Mouse (Mus musculus) hindbrain, embryonic 12.5 days (tissue): ENCODE data around the gene Bzw2. TPM values are rescaled to one million over a fixed set of nuclear protein-coding genes. Genes with fewer than 3 reads are reported as not detected.
A peak's percentile ranks its signal among the peaks of the same experiment; 100 is the strongest.
"Not testable (repeated sequence)": the region's sequence is repeated elsewhere in the genome, so short reads cannot be mapped to it uniquely, and the experiment has no call there.

Experiments used
- ATAC-seq: fragments of 200-750 bp; cut with Nextera tagmentation; 2 replicates; pipeline ENCODE4 v1.8.0; 2017; ENCODE audit warnings: moderate TSS enrichment; ENCODE audit not compliant: low FRiP score
- H3K27ac ChIP-seq: fragments of 300-500 bp; sonication (generic); 2 replicates; pipeline ENCODE4 v1.5.1; 2016; ENCODE audit warnings: mild to moderate bottlenecking
- H3K27me3 ChIP-seq: fragments of 300-500 bp; sonication (generic); 2 replicates; pipeline ENCODE4 v1.6.1; 2016; ENCODE audit warnings: mild to moderate bottlenecking
- H3K36me3 ChIP-seq: fragments of 300-500 bp; sonication (generic); 2 replicates; pipeline ENCODE4 v1.6.1; 2016; ENCODE audit warnings: mild to moderate bottlenecking
- H3K4me1 ChIP-seq: fragments of 300-500 bp; sonication (generic); 2 replicates; pipeline ENCODE4 v1.6.1; 2016
- H3K4me2 ChIP-seq: fragments of 300-500 bp; sonication (generic); replicated peaks from 2 replicates; pipeline ENCODE4 v1.6.1; 2016; ENCODE audit warnings: mild to moderate bottlenecking
- H3K4me3 ChIP-seq: fragments of 300-500 bp; sonication (generic); 2 replicates; pipeline ENCODE4 v1.5.1; 2016; ENCODE audit warnings: mild to moderate bottlenecking
- H3K9ac ChIP-seq: fragments of 300-500 bp; sonication (generic); 2 replicates; pipeline ENCODE4 v1.6.1; 2016; ENCODE audit warnings: mild to moderate bottlenecking, moderate library complexity
- H3K9me3 ChIP-seq: fragments of 300-500 bp; sonication (generic); replicated peaks from 2 replicates; pipeline ENCODE4 v1.6.1; 2016; ENCODE audit warnings: mild to moderate bottlenecking
- WGBS: fragments of 180-500 bp; shearing (Covaris S2); methylation state at CpG from one replicate; pipeline ENCODE4 v1.1.7; 2016; 5-methylcytosine and 5-hydroxymethylcytosine counted together
- polyA plus RNA-seq: library from polyadenylated mRNA; unstranded; fragments of >200 nt; fragmentation: Nextera tagmentation; extraction: Ambion mirVana; gene quantifications from 2 replicates; pipeline ENCODE4 v1.2.1, GENCODE M21; 2016

Gene Bzw2
- 314 and 322 TPM in 2 replicates for polyA plus RNA-seq

DNA sequence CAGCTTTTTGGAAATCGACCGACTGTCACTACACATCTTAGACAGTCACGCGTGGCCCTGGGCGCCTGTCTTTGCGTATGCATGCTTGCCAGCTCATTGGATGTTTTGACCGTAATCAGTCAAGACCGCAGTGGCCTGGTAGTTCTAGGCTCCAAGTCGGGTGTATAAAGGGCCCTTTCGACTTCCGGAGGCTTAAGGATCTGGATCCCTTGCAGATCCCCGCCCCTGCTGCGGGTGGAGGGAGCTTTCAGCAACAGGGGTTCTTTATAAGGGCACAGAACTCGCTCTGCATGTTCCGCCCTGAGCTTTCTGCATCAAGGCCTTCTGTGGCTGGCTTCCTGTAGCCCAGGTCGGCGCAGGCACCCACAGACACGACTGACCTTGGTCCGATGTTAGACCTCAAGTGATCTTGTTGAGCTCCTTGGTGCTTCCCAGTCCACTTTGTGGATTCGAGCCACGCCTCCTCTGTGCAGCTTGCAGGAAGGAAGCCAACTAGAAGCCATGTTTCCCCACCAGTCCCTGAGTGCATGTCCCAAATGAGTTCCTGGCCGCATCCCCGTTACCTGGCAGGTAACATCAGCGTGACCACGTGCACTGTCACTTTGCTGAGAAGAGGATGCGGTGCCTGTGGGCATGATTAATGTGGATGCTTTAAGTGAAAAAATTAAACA lies at the start of gene Bzw2:
Gene Bzw2, minus strand, starts transcription at position 443 of the 671 bp plus-strand sequence.
- 3% methylated on average over 26 of the region's 26 CpGs for WGBS
- Histone ChIP-seq H3K27ac (peak within 1 kb of the TSS; percentile 92), H3K4me3 (peak within 1 kb of the TSS; percentile 91), H3K9ac (peak within 1 kb of the TSS; percentile 91), H3K27me3 (no peaks in the 10 kb centered on the region), H3K36me3 (no peaks in the 10 kb centered on the region), H3K9me3 (no peaks in the 10 kb centered on the region), H3K4me1 (peaks cover 22% of the 10 kb centered on the region), H3K4me2 (peak within 1 kb of the TSS; percentile 70)
- peak; percentile 23 for ATAC-seq

DNA sequence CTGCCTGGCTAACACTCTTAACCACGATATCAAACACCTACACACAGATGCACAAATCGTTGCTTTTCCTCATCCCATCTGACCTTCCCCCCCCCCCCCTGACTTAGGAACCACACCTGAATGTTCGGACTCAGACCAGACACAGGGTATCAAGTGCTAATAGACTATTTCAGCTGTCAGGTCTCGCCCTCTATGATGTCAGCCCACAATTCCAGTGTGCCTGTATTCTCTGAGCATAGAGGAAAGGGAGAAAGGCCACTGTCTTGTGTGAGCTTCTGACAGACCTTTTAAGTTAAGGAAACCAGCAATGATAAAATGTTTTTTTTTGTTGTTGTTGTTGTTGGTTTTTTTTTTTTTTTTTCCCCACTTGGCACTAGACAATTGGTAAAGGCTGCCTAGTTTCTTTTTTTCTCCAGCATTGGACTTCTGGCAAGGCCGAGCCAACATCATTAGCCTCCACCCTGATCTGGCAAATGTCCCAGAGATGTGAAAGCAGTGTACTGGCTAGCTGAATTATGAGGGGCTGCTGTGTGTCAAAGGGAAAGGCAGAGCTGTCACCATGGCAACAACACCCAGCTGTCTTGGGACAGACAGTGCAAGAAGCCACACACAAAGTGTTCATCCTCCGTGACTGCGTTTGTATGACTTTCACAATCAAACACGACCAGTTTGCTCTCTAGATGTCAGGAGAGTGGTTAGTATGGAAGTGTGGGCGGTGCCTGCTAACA lies 49.4 kb upstream of the Bzw2 start:
- WGBS: 47% methylated on average over 9 of the region's 9 CpGs
- no peaks in the 10 kb centered on the region for H3K27me3 ChIP-seq
- H3K4me3 ChIP-seq: no peak overlapping the region
- peaks cover 10% of the 10 kb centered on the region for H3K4me1 ChIP-seq
- ATAC-seq: peak; percentile 97
- H3K36me3 ChIP-seq: no peaks in the 10 kb centered on the region
- H3K9me3 ChIP-seq: no peaks in the 10 kb centered on the region
- no peak overlapping the region for H3K9ac ChIP-seq
- H3K27ac ChIP-seq: peak overlapping the region; percentile 70
- H3K4me2 ChIP-seq: peak overlapping the region; percentile 40

GRCm38 (mm10) chr12:36205579-36206119 lies 47.8 kb upstream of the Bzw2 start:
- not testable (repeated sequence) for ATAC-seq, H3K27ac ChIP-seq, H3K9me3 ChIP-seq, H3K36me3 ChIP-seq, H3K4me1 ChIP-seq, H3K9ac ChIP-seq, H3K27me3 ChIP-seq, H3K4me2 ChIP-seq, H3K4me3 ChIP-seq
- 49% methylated on average over 5 of the region's 5 CpGs for WGBS

GRCm38 (mm10) chr12:36194976-36195375 lies 37.1 kb upstream of the Bzw2 start:
- no peak overlapping the region for H3K4me2 ChIP-seq
- ATAC-seq: no peak
- H3K36me3 ChIP-seq: peaks cover 73% of the 10 kb centered on the region
- no peaks in the 10 kb centered on the region for H3K27me3 ChIP-seq
- H3K4me1 ChIP-seq: no peaks in the 10 kb centered on the region
- no peak overlapping the region for H3K27ac ChIP-seq
- no peak overlapping the region for H3K4me3 ChIP-seq
- H3K9ac ChIP-seq: no peak overlapping the region
- 93% methylated on average over 7 of the region's 7 CpGs for WGBS
- H3K9me3 ChIP-seq: peaks cover 14% of the 10 kb centered on the region; the same call in 1 of the 2 replicates

DNA sequence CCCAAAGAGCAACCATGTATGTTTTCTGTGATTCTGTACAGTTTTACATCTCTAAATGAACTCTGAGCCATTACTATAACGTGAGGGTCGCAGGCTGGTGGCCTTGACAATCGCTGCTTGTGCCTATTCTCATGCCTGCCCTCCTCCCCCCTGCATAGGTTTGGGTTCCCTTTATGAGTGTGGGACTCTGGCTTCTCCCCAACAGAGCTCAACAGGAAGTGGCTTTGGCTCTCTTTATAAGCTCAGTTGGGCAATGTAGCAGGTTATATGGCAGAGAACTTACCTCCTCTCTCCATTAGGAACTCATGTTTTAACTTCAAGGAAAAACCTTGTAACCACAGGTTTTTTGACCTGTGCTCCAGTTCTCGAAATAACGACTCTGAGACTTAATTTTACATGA lies 32.5 kb upstream of the Bzw2 start:
- H3K27ac ChIP-seq: no peak overlapping the region
- no peaks in the 10 kb centered on the region for H3K9me3 ChIP-seq
- no peak overlapping the region for H3K9ac ChIP-seq
- no peak for ATAC-seq
- peaks cover 70% of the 10 kb centered on the region for H3K36me3 ChIP-seq
- no peaks in the 10 kb centered on the region for H3K27me3 ChIP-seq
- H3K4me2 ChIP-seq: no peak overlapping the region
- no peak overlapping the region for H3K4me3 ChIP-seq
- no peaks in the 10 kb centered on the region for H3K4me1 ChIP-seq
- 94% methylated on average over 5 of the region's 5 CpGs for WGBS

- WGBS: 95% methylated on average over 3 of the region's 3 CpGs
- H3K36me3 ChIP-seq: peaks cover 62% of the 10 kb centered on the region
- no peaks in the 10 kb centered on the region for H3K4me1 ChIP-seq
- H3K9me3 ChIP-seq: no peaks in the 10 kb centered on the region
- H3K9ac ChIP-seq: no peak overlapping the region
- H3K4me3 ChIP-seq: no peak overlapping the region
- no peaks in the 10 kb centered on the region for H3K27me3 ChIP-seq
- no peak overlapping the region for H3K27ac ChIP-seq
- ATAC-seq: no peak
- H3K4me2 ChIP-seq: no peak overlapping the region
These were observed 31.7 kb upstream of the Bzw2 start for GRCm38 (mm10) chr12:36189610-36190009.

DNA sequence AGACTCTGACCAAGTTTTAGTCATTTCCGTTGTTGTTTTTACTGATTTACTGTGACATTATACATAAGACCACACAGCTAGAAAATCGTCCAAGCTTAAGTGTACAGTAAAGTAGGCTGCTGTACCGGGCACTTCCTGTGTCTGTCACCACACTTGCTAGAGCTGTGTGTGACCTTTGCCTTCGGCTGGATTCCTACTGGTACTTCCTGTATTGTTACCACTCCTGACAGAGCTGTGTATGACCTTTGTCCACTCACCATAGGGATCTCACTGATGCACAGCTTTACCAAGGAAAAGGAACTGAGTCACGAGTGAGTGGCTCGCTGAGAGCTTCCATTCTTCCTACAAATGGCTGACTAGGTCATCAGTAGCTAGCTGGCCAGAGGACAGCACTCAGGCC lies 29.2 kb upstream of the Bzw2 start:
- H3K27me3 ChIP-seq: no peaks in the 10 kb centered on the region
- no peaks in the 10 kb centered on the region for H3K4me1 ChIP-seq
- H3K4me3 ChIP-seq: no peak overlapping the region
- H3K4me2 ChIP-seq: no peak overlapping the region
- no peak overlapping the region for H3K27ac ChIP-seq
- WGBS: 74% methylated on average over 6 of the region's 6 CpGs
- H3K9me3 ChIP-seq: no peaks in the 10 kb centered on the region
- no peak for ATAC-seq
- no peak overlapping the region for H3K9ac ChIP-seq
- peaks cover 67% of the 10 kb centered on the region for H3K36me3 ChIP-seq

DNA sequence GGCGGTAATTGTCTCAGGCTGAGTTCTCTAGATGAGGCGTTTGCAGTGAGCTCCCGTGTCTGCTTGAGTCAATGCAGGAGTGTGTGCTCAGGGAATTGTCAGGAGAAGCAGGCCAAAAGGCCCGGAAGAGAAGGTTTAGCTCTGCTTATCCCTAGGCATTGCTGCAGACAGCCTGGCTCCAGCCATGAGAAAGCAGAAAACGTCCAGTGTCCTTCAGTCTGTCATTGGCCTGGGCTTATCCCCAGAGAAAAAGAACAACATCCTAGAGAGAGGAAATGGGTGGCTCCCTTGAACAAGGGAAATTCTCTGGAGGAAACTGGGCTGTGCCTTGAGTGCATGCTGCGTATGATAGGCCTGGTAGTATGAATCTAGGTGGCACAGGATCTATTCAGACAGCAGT lies 24.7 kb upstream of the Bzw2 start:
- no peak for ATAC-seq
- H3K27me3 ChIP-seq: no peaks in the 10 kb centered on the region
- no peak overlapping the region for H3K4me3 ChIP-seq
- H3K36me3 ChIP-seq: peaks cover 47% of the 10 kb centered on the region
- H3K4me1 ChIP-seq: no peaks in the 10 kb centered on the region
- H3K4me2 ChIP-seq: no peak overlapping the region
- no peaks in the 10 kb centered on the region for H3K9me3 ChIP-seq
- H3K27ac ChIP-seq: no peak overlapping the region
- H3K9ac ChIP-seq: no peak overlapping the region
- WGBS: 77% methylated on average over 6 of the region's 6 CpGs

GRCm38 (mm10) chr12:36177227-36177626 lies 19.3 kb upstream of the Bzw2 start:
- Histone ChIP-seq H3K4me3 (no peak overlapping the region), H3K4me2 (no peak overlapping the region), H3K9me3 (no peaks in the 10 kb centered on the region), H3K36me3 (peaks cover 59% of the 10 kb centered on the region), H3K4me1 (no peaks in the 10 kb centered on the region), H3K27ac (no peak overlapping the region), H3K27me3 (no peaks in the 10 kb centered on the region), H3K9ac (no peak overlapping the region)
- WGBS: 94% methylated on average over 5 of the region's 5 CpGs
- ATAC-seq: no peak

GRCm38 (mm10) chr12:36165299-36165698 lies 7.4 kb upstream of the Bzw2 start:
- no peak overlapping the region for H3K4me2 ChIP-seq
- 0 out of 2 replicates have a peak, but pooled peaks cover under 1% of the 10 kb centered on the region for H3K36me3 ChIP-seq
- ATAC-seq: no peak
- H3K4me3 ChIP-seq: no peak overlapping the region
- H3K9me3 ChIP-seq: no peaks in the 10 kb centered on the region
- no peak overlapping the region for H3K27ac ChIP-seq
- H3K27me3 ChIP-seq: no peaks in the 10 kb centered on the region
- no peak overlapping the region for H3K9ac ChIP-seq
- H3K4me1 ChIP-seq: no peaks in the 10 kb centered on the region
- 46% methylated on average over 1 of the region's 1 CpGs for WGBS

GRCm38 (mm10) chr12:36164126-36164791 lies 6.4 kb upstream of the Bzw2 start:
- 82% methylated on average over 7 of the region's 7 CpGs for WGBS
- ATAC-seq: no peak
- Histone ChIP-seq H3K4me1 (no peaks in the 10 kb centered on the region), H3K36me3 (no peaks in the 10 kb centered on the region), H3K27me3 (no peaks in the 10 kb centered on the region), H3K27ac (no peak overlapping the region), H3K4me2 (no peak overlapping the region), H3K9ac (no peak overlapping the region), H3K9me3 (no peaks in the 10 kb centered on the region), H3K4me3 (no peak overlapping the region)

DNA sequence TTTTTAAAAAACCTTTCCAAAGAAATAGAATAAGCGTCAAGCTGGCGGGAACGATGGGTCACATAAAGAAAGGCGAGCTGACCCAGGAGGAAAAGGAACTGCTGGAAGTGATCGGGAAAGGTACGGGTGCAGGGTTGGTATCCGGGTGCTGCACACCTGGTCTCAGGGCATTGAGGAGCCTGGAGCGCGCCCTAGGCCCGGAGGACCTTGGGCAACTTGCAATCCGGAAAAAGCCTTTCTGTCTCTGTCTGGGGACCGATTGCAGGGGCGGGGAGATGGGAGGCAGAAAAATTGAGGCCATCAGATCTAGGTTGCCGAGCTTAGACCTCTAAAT lies 609 bp downstream of the Bzw2 start:
- peak overlapping the region; percentile 91 for H3K4me3 ChIP-seq
- no peaks in the 10 kb centered on the region for H3K27me3 ChIP-seq
- H3K9ac ChIP-seq: peak overlapping the region; percentile 91
- WGBS: under 1% methylated on average over 14 of the region's 14 CpGs
- H3K4me1 ChIP-seq: peaks cover 22% of the 10 kb centered on the region
- no peaks in the 10 kb centered on the region for H3K9me3 ChIP-seq
- H3K36me3 ChIP-seq: no peaks in the 10 kb centered on the region
- H3K4me2 ChIP-seq: peak overlapping the region; percentile 70
- peak; percentile 54 for ATAC-seq
- H3K27ac ChIP-seq: peak overlapping the region; percentile 92
